Mouse (Mus musculus) spleen, adult 2 months (tissue): ENCODE results near the gene Ttc9b.

Experiments used
- CTCF ChIP-seq: fragments of 200-500 bp; IDR thresholded peaks from 2 replicates; pipeline ENCODE4 v1.5.1; 2011; ENCODE audit warnings: mild to moderate bottlenecking, inconsistent platforms; ENCODE audit not compliant: insufficient read depth, insufficient read length, insufficient replicate concordance; ENCODE audit errors: extremely low read depth
- POLR2A ChIP-seq: fragments of 200-500 bp; IDR thresholded peaks from 2 replicates; pipeline ENCODE4 v1.6.1; 2011; ENCODE audit warnings: low read depth, low read length, inconsistent platforms

- no peak for TF ChIP-seq POLR2A
- TF ChIP-seq CTCF, result no peak
These were observed 39.8 kb upstream of the Ttc9b start for GRCm38 (mm10) chr7:27613751-27614499.
